8 mouse cellular contexts compared by ENCODE assay signal in genomic region chr2:105130351-105131060, GRCm38 (mm10). TPM values are rescaled to one million over a fixed set of nuclear protein-coding genes. Genes with fewer than 3 reads are reported as not detected.
DNase-seq lines count a peak whose midpoint lies in the region; ATAC-seq and TF ChIP-seq lines count a peak whose summit lies in the region.

No protein-coding gene starts in this region.

- peaks cover 51% of the 10 kb centered on the region for H3K4me1 ChIP-seq in forebrain, embryonic 10.5 days
- peaks cover 28% of the 10 kb centered on the region for H3K4me1 ChIP-seq in forebrain, embryonic 15.5 days
- H3K4me1 ChIP-seq in ES-Bruce4 (ENCODE audit: control insufficient read depth, insufficient read depth, low read length), result no peaks in the 10 kb centered on the region
- H3K4me1 ChIP-seq in heart, embryonic 13.5 days, result peaks cover 56% of the 10 kb centered on the region
- peaks cover 7% of the 10 kb centered on the region for H3K4me1 ChIP-seq in liver, embryonic 11.5 days (replicated peaks; ENCODE audit: control insufficient read depth, insufficient read depth, low read length)

- H3K27ac ChIP-seq in forebrain, embryonic 10.5 days, result no peak overlapping the region
- H3K27ac ChIP-seq in forebrain, embryonic 15.5 days (replicated peaks), result no peak overlapping the region
- no peak overlapping the region for H3K27ac ChIP-seq in ES-Bruce4 (ENCODE audit: insufficient read depth, low read length)
- H3K27ac ChIP-seq in heart, embryonic 13.5 days (replicated peaks), result peak overlapping the region; percentile 61
- no peak overlapping the region for H3K27ac ChIP-seq in liver, embryonic 11.5 days (ENCODE audit: low read depth, low read length)

- H3K27me3 ChIP-seq in forebrain, embryonic 10.5 days (ENCODE audit: poor library complexity, severe bottlenecking), result peaks cover 100% of the 10 kb centered on the region
- peaks cover 89% of the 10 kb centered on the region for H3K27me3 ChIP-seq in forebrain, embryonic 15.5 days
- peaks cover 35% of the 10 kb centered on the region for H3K27me3 ChIP-seq in ES-Bruce4 (ENCODE audit: control insufficient read depth, insufficient read depth, low read length, poor library complexity, severe bottlenecking)
- peaks cover 99% of the 10 kb centered on the region for H3K27me3 ChIP-seq in heart, embryonic 13.5 days (replicated peaks)
- H3K27me3 ChIP-seq in liver, embryonic 11.5 days (replicated peaks; ENCODE audit: control insufficient read depth, insufficient read depth, low read length), result peaks cover 100% of the 10 kb centered on the region

- no peak for TF ChIP-seq EP300 in ES-Bruce4 (IDR thresholded peaks at IDR 0.05; ENCODE audit: insufficient read depth, low read depth, low read length)

- H3K9ac ChIP-seq in forebrain, embryonic 15.5 days (replicated peaks), result no peak overlapping the region
- no peak overlapping the region for H3K9ac ChIP-seq in ES-Bruce4 (ENCODE audit: low read depth, poor library complexity, severe bottlenecking)
- peak overlapping the region; percentile 73 for H3K9ac ChIP-seq in heart, embryonic 13.5 days
- no peak overlapping the region for H3K9ac ChIP-seq in liver, embryonic 11.5 days (ENCODE audit: low read depth, low read length)

- H3K36me3 ChIP-seq in forebrain, embryonic 10.5 days (replicated peaks), result no peaks in the 10 kb centered on the region
- no peaks in the 10 kb centered on the region for H3K36me3 ChIP-seq in forebrain, embryonic 15.5 days
- H3K36me3 ChIP-seq in ES-Bruce4 (ENCODE audit: control insufficient read depth, insufficient read depth, low read length, poor library complexity, severe bottlenecking), result no peaks in the 10 kb centered on the region
- H3K36me3 ChIP-seq in heart, embryonic 13.5 days, result no peaks in the 10 kb centered on the region
- H3K36me3 ChIP-seq in liver, embryonic 11.5 days (ENCODE audit: control insufficient read depth, insufficient read depth, low read length), result no peaks in the 10 kb centered on the region

- under 1% methylated on average over 32 of the region's 32 CpGs for WGBS in forebrain, embryonic 10.5 days
- WGBS in forebrain, embryonic 15.5 days, result under 1% methylated on average over 32 of the region's 32 CpGs
- under 1% methylated on average over 32 of the region's 32 CpGs for WGBS in heart, embryonic 13.5 days
- 3% methylated on average over 32 of the region's 32 CpGs for WGBS in liver, embryonic 11.5 days

- no peak for TF ChIP-seq POLR2A in ES-Bruce4 (IDR thresholded peaks at IDR 0.05; ENCODE audit: insufficient read depth, low read length)

- H3K4me2 ChIP-seq in forebrain, embryonic 15.5 days (replicated peaks), result no peak overlapping the region
- peak overlapping the region; percentile 67 for H3K4me2 ChIP-seq in heart, embryonic 13.5 days
- H3K4me2 ChIP-seq in liver, embryonic 11.5 days, result peak overlapping the region; percentile 48

- no peaks in the 10 kb centered on the region for H3K9me3 ChIP-seq in forebrain, embryonic 10.5 days
- H3K9me3 ChIP-seq in forebrain, embryonic 15.5 days, result no peaks in the 10 kb centered on the region
- no peaks in the 10 kb centered on the region for H3K9me3 ChIP-seq in ES-Bruce4 (replicated peaks; ENCODE audit: control insufficient read depth, insufficient read depth, low read length, poor library complexity, severe bottlenecking)
- H3K9me3 ChIP-seq in heart, embryonic 13.5 days, result no peaks in the 10 kb centered on the region
- H3K9me3 ChIP-seq in liver, embryonic 11.5 days (ENCODE audit: control insufficient read depth, low read length), result no peaks in the 10 kb centered on the region

- peak; percentile 48 for TF ChIP-seq CTCF in ES-Bruce4 (IDR thresholded peaks at IDR 0.05; ENCODE audit: low read depth, low read length)

- H3K4me3 ChIP-seq in forebrain, embryonic 10.5 days, result peak overlapping the region; percentile 20; the same call in 1 of the 2 replicates
- H3K4me3 ChIP-seq in forebrain, embryonic 15.5 days, result no peak overlapping the region
- H3K4me3 ChIP-seq in ES-Bruce4 (ENCODE audit: low read depth, low read length), result peak overlapping the region; percentile 26; the same call in 1 of the 2 replicates
- peak overlapping the region; percentile 58 for H3K4me3 ChIP-seq in heart, embryonic 13.5 days
- H3K4me3 ChIP-seq in liver, embryonic 11.5 days (ENCODE audit: low read depth, low read length), result peak overlapping the region; percentile 33

- peak; percentile 46 for DNase-seq in forebrain, embryonic 10.5 days (ENCODE audit: extremely low spot score, low spot score)
- DNase-seq in liver, embryonic 11.5 days (ENCODE audit: low spot score), result peak; percentile 46
- DNase-seq in cerebellum, postnatal 4 days (ENCODE audit: low spot score in 2 of 2), result no peak
- DNase-seq in spleen, postnatal 36 days (ENCODE audit: low spot score in 2 of 2), result no peak

- ATAC-seq in forebrain, embryonic 15.5 days (replicated peaks), result no peak
- no peak for ATAC-seq in heart, embryonic 13.5 days (ENCODE audit: extremely low read depth, insufficient number of reproducible peaks, low FRiP score, low TSS enrichment)
- ATAC-seq in liver, embryonic 11.5 days (replicated peaks; ENCODE audit: low FRiP score), result no peak
- no peak for ATAC-seq in activated CD4-positive, CD25-positive, alpha-beta regulatory T cell, adult 4 months

RNA-seq across cellular contexts. Expression of gene Wt1, which starts 4.2 kb away (rescaled TPM):
- polyA plus RNA-seq in forebrain, embryonic 10.5 days (2016; fragmentation: Nextera tagmentation; extraction: Ambion mirVana), result 0.12 and 0.21 TPM in 2 replicates
- 0.08 TPM in 1 of 2 replicates, not detected in the other for polyA plus RNA-seq in forebrain, embryonic 15.5 days (2015; fragmentation: Nextera tagmentation; extraction: Ambion mirVana)
- polyA plus RNA-seq in ES-Bruce4 (2011; ENCODE audit: insufficient read depth, insufficient read length, low read depth, missing spikeins), result 4.1 and 4.6 TPM in 2 replicates
- 22.2 and 26.1 TPM in 2 replicates for polyA plus RNA-seq in heart, embryonic 13.5 days (2015; fragmentation: Nextera tagmentation; extraction: Ambion mirVana)
- 19.6 and 21.3 TPM in 2 replicates for polyA plus RNA-seq in liver, embryonic 11.5 days (2014; fragmentation: Nextera tagmentation; extraction: Ambion mirVana)
- polyA plus RNA-seq in activated CD4-positive, CD25-positive, alpha-beta regulatory T cell, adult 4 months (2017; shearing (Covaris generic)), result not detected

RNA-seq across cellular contexts. Expression of gene Gm11060, which starts 38.7 kb away (rescaled TPM):
- not detected in 2 replicates for polyA plus RNA-seq in forebrain, embryonic 10.5 days (2016; fragmentation: Nextera tagmentation; extraction: Ambion mirVana)
- polyA plus RNA-seq in forebrain, embryonic 15.5 days (2015; fragmentation: Nextera tagmentation; extraction: Ambion mirVana), result not detected in 2 replicates
- not detected in 2 replicates for polyA plus RNA-seq in ES-Bruce4 (2011; ENCODE audit: insufficient read depth, insufficient read length, low read depth, missing spikeins)
- polyA plus RNA-seq in heart, embryonic 13.5 days (2015; fragmentation: Nextera tagmentation; extraction: Ambion mirVana), result not detected in 2 replicates
- polyA plus RNA-seq in liver, embryonic 11.5 days (2014; fragmentation: Nextera tagmentation; extraction: Ambion mirVana), result not detected in 2 replicates
- not detected for polyA plus RNA-seq in activated CD4-positive, CD25-positive, alpha-beta regulatory T cell, adult 4 months (2017; shearing (Covaris generic))

Comparison
In these comparisons a context has a peak if more than half of its experiments do, and no peak if none do; other contexts are left out.
1. DNase-seq: peak in forebrain, embryonic 10.5 days (single experiment) and liver, embryonic 11.5 days (single experiment); none in cerebellum, postnatal 4 days (0 of 2) and spleen, postnatal 36 days (0 of 2).